In genomic region chr15:83760683-83761082, GRCm38 (mm10) we compare ENCODE assay signal across 9 mouse cellular contexts. TPM values are rescaled to one million over a fixed set of nuclear protein-coding genes. Genes with fewer than 3 reads are reported as not detected.
DNase-seq lines count a peak whose midpoint lies in the region; ATAC-seq lines count a peak whose summit lies in the region.
"Had no signal": no experiment of that assay in that cellular context is flagged by ENCODE, and none has a peak within 500 bp of the region (broad histone marks: within the 10 kb centered on the region; RNA-seq: fewer than 3 reads in every experiment).

No protein-coding gene starts in this region.

- no peak overlapping the region for H3K4me3 ChIP-seq in liver, embryonic 11.5 days (ENCODE audit: low read depth, low read length)
- H3K4me3 ChIP-seq: lung, embryonic 15.5 days had no signal

- H3K9ac ChIP-seq in liver, embryonic 11.5 days (ENCODE audit: low read depth, low read length) = no peak overlapping the region
- H3K9ac ChIP-seq: lung, embryonic 15.5 days had no signal

- H3K4me1 ChIP-seq in liver, embryonic 11.5 days (replicated peaks; ENCODE audit: control insufficient read depth, insufficient read depth, low read length) = no peaks in the 10 kb centered on the region
- H3K4me1 ChIP-seq: lung, embryonic 15.5 days had no signal

- H3K27ac ChIP-seq in liver, embryonic 11.5 days (ENCODE audit: low read depth, low read length) = no peak overlapping the region
- H3K27ac ChIP-seq: lung, embryonic 15.5 days had no signal

- H3K36me3 ChIP-seq in liver, embryonic 11.5 days (ENCODE audit: control insufficient read depth, insufficient read depth, low read length) = no peaks in the 10 kb centered on the region
- H3K36me3 ChIP-seq: lung, embryonic 15.5 days had no signal

- no peaks in the 10 kb centered on the region for H3K27me3 ChIP-seq in liver, embryonic 11.5 days (replicated peaks; ENCODE audit: control insufficient read depth, insufficient read depth, low read length)
- H3K27me3 ChIP-seq: lung, embryonic 15.5 days had no signal

- H3K9me3 ChIP-seq in liver, embryonic 11.5 days (ENCODE audit: control insufficient read depth, low read length) = no peaks in the 10 kb centered on the region
- H3K9me3 ChIP-seq: lung, embryonic 15.5 days had no signal

- H3K4me2 ChIP-seq in liver, embryonic 11.5 days = no peak overlapping the region
- H3K4me2 ChIP-seq: lung, embryonic 15.5 days had no signal

- ATAC-seq in liver, embryonic 11.5 days (replicated peaks; ENCODE audit: low FRiP score) = no peak
- no peak for ATAC-seq in activated CD4-positive, CD25-positive, alpha-beta regulatory T cell, adult 4 months

- 5% methylated on average over 10 of the region's 10 CpGs for WGBS in liver, embryonic 11.5 days

- intact Hi-C loops in gastrocnemius, postnatal 14 days (cut with DNase I; ENCODE audit: low total_unique reads) = loop anchor here (5.0 kb wide), 1 partner anchor 292 kb away; no protein-coding TSS in a partner anchor

- DNase-seq in left cerebral cortex, adult 18-20 months (ENCODE audit: low spot score in 2 of 2) = peak; percentile 57 to 75
- no peak for DNase-seq in left cerebral cortex, adult 11 months (ENCODE audit: low spot score)
- DNase-seq in R1 (ENCODE audit: low read depth, low spot score) = peak; percentile 75
- peak; percentile 82 to 87 for DNase-seq in cerebellum, postnatal 14 days
- peak; percentile 20 for DNase-seq in gastrocnemius, postnatal 14 days
- peak; percentile 40 for DNase-seq in liver, embryonic 11.5 days (ENCODE audit: low spot score)
- peak; percentile 45 for DNase-seq in retina, postnatal 7 days (ENCODE audit: low read depth, low spot score)

RNA-seq across cellular contexts. Expression of gene Mpped1, which starts 18.6 kb away (rescaled TPM):
- 100 to 1,000 TPM; 206 to 213 TPM for total RNA-seq in left cerebral cortex, adult 18-20 months (2021)
- total RNA-seq in gastrocnemius, postnatal 14 days (2021) = not detected
- polyA plus RNA-seq in liver, embryonic 11.5 days (2014; fragmentation: Nextera tagmentation; extraction: Ambion mirVana) = 0.18 and 0.29 TPM in 2 replicates
- polyA plus RNA-seq in activated CD4-positive, CD25-positive, alpha-beta regulatory T cell, adult 4 months (2017; shearing (Covaris generic)) = not detected

RNA-seq across cellular contexts. Expression of gene Scube1, which starts 35.9 kb away (rescaled TPM):
- total RNA-seq in left cerebral cortex, adult 18-20 months (2021) = 10 to 100 TPM; 51.8 to 67.1 TPM
- 1 to 10 TPM; 1.2 to 1.7 TPM for total RNA-seq in gastrocnemius, postnatal 14 days (2021)
- polyA plus RNA-seq in liver, embryonic 11.5 days (2014; fragmentation: Nextera tagmentation; extraction: Ambion mirVana) = 2.5 and 4.0 TPM in 2 replicates
- not detected for polyA plus RNA-seq in activated CD4-positive, CD25-positive, alpha-beta regulatory T cell, adult 4 months (2017; shearing (Covaris generic))

Comparison
In these comparisons a context has a peak if more than half of its experiments do, and no peak if none do; other contexts are left out.
1. RNA of gene Mpped1, which starts 18.6 kb away (total RNA-seq): 206 to 213 TPM in left cerebral cortex, adult 18-20 months; not detected in gastrocnemius, postnatal 14 days; every median in the first group is over 100 times any median in the second.
2. RNA of gene Scube1, which starts 35.9 kb away (total RNA-seq): 51.8 to 67.1 TPM in left cerebral cortex, adult 18-20 months; 1.2 to 1.7 TPM in gastrocnemius, postnatal 14 days; every median in the first group is over 10 times any median in the second.